ENCODE assay signal across 8 mouse cellular contexts in the genomic region with DNA sequence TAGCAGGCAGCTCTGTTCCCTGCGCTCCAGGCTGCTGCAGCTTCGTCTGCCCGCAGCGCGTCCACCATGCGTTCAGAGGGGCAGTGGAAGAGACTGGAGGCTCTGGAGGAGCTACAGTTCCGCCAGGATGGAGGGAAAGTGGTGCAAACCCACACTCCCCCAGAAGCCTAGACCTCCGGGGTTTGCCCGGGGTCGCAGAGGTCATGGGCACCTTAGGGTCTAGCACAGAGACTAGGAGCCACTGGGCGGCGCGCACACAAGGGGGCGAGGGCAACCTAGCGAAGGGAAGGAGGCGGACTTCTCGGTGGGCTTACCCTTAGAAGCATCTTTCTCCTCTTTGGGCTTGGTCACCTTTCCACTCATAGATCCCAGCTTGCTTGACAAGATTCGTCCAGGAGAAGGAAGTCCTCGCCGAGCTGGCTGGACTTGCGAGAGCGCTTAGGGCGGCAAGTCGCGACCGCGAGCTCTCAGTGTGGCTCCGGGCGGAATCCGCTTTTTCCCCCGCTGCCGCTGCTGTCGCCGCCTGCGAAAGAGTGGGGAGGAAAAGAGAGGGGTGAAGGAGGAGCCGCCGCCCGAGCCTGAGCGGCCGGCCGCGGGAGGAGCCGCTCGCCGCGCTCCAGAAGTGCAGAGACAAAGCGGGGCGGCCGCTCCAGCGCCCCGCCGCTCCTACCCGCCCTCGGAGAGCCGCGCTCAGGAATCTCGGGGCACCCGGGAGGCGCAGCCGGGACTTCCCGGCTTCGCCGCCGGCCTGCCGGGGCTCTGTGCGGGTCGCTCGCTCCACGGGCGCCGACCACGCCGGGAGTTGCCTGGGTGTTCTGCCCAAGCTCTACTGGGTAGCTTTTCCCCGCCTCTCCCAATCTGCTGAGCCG. TPM values are rescaled to one million over a fixed set of nuclear protein-coding genes. Genes with fewer than 3 reads are reported as not detected.
DNase-seq lines count a peak whose midpoint lies in the region; ATAC-seq lines count a peak whose summit lies in the region.

No protein-coding gene starts in this region.

- H3K9me3 ChIP-seq in embryonic facial prominence, embryonic 12.5 days, result no peaks in the 10 kb centered on the region

- intact Hi-C loops in heart, postnatal 25 days (cut with DNase I), result loop anchor here (2.0 to 10.0 kb wide), 2 partner anchors 18 to 382 kb away; no protein-coding TSS in a partner anchor

- H3K27me3 ChIP-seq in embryonic facial prominence, embryonic 12.5 days, result peaks cover 19% of the 10 kb centered on the region; the same call in 1 of the 2 replicates

- no peaks in the 10 kb centered on the region for H3K4me1 ChIP-seq in embryonic facial prominence, embryonic 12.5 days

- peak overlapping the region; percentile 48 for H3K9ac ChIP-seq in embryonic facial prominence, embryonic 12.5 days

- DNase-seq in ES-CJ7 (ENCODE audit: low read depth, low spot score) (peak; percentile 5), adipocyte (ENCODE audit: low spot score) (no peak)
- DNase-seq in adrenal gland, postnatal 10 days, result peak; percentile 34
- peak; percentile 1 for DNase-seq in heart, postnatal 25 days (ENCODE audit: low spot score)
- peak; percentile 25 to 34 for DNase-seq in layer of hippocampus, postnatal 36 days
- DNase-seq in right cerebral cortex, postnatal 4 days, result peak; percentile 44

- WGBS in embryonic facial prominence, embryonic 12.5 days, result 19% methylated on average over 61 of the region's 75 CpGs

- peak overlapping the region; percentile 23; the same call in 1 of the 2 replicates for H3K27ac ChIP-seq in embryonic facial prominence, embryonic 12.5 days

- no peaks in the 10 kb centered on the region for H3K36me3 ChIP-seq in embryonic facial prominence, embryonic 12.5 days

- peak overlapping the region; percentile 44 for H3K4me3 ChIP-seq in embryonic facial prominence, embryonic 12.5 days

- ATAC-seq in embryonic facial prominence, embryonic 12.5 days (ENCODE audit: insufficient number of reproducible peaks, insufficient read depth, low FRiP score, low TSS enrichment), result peak; percentile 52
- ATAC-seq in megakaryocyte progenitor cell, adult 5-6 weeks (replicated peaks; ENCODE audit: poor library complexity), result peak; percentile 50

- H3K4me2 ChIP-seq in embryonic facial prominence, embryonic 12.5 days (replicated peaks), result peak overlapping the region; percentile 57

RNA-seq across cellular contexts. Expression of a gene that starts 0.8 kb away (rescaled TPM):
- 1 to 10 TPM; 1.6 to 8.2 TPM for total RNA-seq in adrenal gland, postnatal 10 days (2021)
- polyA plus RNA-seq in embryonic facial prominence, embryonic 12.5 days (2016; fragmentation: Nextera tagmentation; extraction: Ambion mirVana), result 37.6 and 39.2 TPM in 2 replicates
- total RNA-seq in heart, postnatal 25 days (2021), result 100 to 1,000 TPM; 113 to 120 TPM
- total RNA-seq in layer of hippocampus, postnatal 36 days (2021), result 100 to 1,000 TPM; 246 to 247 TPM
- total RNA-seq in megakaryocyte progenitor cell, adult 5-6 weeks (2015), result 0.29 and 1.1 TPM in 2 replicates
- 0.12 and 0.74 TPM in 2 replicates for total RNA-seq in megakaryocyte progenitor cell, adult 5-6 weeks (2017)

Comparison
In these comparisons a context has a peak if more than half of its experiments do, and no peak if none do; other contexts are left out.
1. RNA of a gene that starts 0.8 kb away (total RNA-seq): 246 to 247 TPM in layer of hippocampus, postnatal 36 days and 113 to 120 TPM in heart, postnatal 25 days; 1.6 to 8.2 TPM in adrenal gland, postnatal 10 days and 0.12 to 1.1 TPM in megakaryocyte progenitor cell, adult 5-6 weeks; every median in the first group is over 10 times any median in the second.